ENCODE assay signal across 8 mouse cellular contexts in the genomic region with DNA sequence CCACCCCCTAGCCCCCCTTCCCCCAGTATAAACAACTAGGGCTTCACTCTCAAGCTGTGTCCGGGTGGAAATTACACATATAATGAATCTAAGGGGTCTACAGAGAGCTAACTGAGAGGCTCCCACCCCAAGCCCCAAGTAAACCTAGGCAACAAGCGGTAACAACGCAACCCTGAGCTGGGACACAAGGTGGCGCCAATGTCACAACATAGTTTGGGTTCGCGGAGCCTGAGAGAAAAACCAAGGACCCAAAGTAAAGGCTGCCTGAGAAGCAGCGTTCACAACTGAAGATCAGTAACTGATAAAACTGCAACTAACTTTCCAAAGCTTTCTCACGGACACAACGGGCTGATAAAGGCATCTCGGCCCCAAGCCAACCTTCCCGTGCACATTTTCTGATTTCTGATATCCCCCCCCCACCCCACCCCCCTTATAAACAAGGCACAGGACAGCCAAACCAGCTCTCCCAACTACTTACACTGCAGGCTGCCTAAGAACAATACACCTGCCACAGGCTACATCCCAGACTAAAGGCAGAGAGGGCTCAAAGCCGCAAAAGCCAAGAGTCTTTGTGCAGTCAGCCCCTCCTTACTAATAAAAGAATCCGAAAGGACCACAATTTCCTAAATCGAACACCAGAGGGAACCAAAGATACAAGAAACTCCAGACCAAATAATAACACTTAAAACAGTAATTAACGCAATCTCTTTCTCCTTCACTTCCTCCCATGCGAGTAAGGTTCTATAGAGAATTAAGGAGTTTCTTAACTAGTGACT. TPM values are rescaled to one million over a fixed set of nuclear protein-coding genes. Genes with fewer than 3 reads are reported as not detected.
DNase-seq lines count a peak whose midpoint lies in the region; TF ChIP-seq lines count a peak whose summit lies in the region.

No protein-coding gene starts in this region.

- no peaks in the 10 kb centered on the region for H3K36me3 ChIP-seq in megakaryocyte, embryonic 14.5 days (replicated peaks; ENCODE audit: low read length)

- no peaks in the 10 kb centered on the region for H3K27me3 ChIP-seq in megakaryocyte, embryonic 14.5 days (replicated peaks)

- intact Hi-C loops in gastrocnemius, adult 2 months (cut with DNase I) = no loop called here
- intact Hi-C loops in left cerebral cortex, adult 2 months (cut with DNase I) = loop anchor here (1.0 kb wide), 1 partner anchor 226 kb away; no protein-coding TSS in a partner anchor

- no peak overlapping the region for H3K27ac ChIP-seq in gastrocnemius, adult 2 months
- H3K27ac ChIP-seq in left cerebral cortex, adult 2 months = no peak overlapping the region

- no peaks in the 10 kb centered on the region for H3K9me3 ChIP-seq in megakaryocyte, embryonic 14.5 days

- peaks cover 27% of the 10 kb centered on the region for H3K4me1 ChIP-seq in megakaryocyte, embryonic 14.5 days

- peak overlapping the region; percentile 67 for H3K4me3 ChIP-seq in gastrocnemius, adult 2 months
- H3K4me3 ChIP-seq in left cerebral cortex, adult 2 months = peak overlapping the region; percentile 28
- peak overlapping the region; percentile 92 for H3K4me3 ChIP-seq in megakaryocyte, embryonic 14.5 days (replicated peaks)

- peak; percentile 65 for TF ChIP-seq CTCF in gastrocnemius, adult 2 months (IDR thresholded peaks at IDR 0.05)
- TF ChIP-seq CTCF in left cerebral cortex, adult 2 months (IDR thresholded peaks at IDR 0.05) = peak; percentile 60

- peak; percentile 75 for DNase-seq in R1 (ENCODE audit: low read depth, low spot score)
- peak; percentile 85 to 89 for DNase-seq in cerebellum, postnatal 14 days
- DNase-seq in gastrocnemius, adult 2 months = peak; percentile 63
- peak; percentile 66 for DNase-seq in hindlimb bud, embryonic 11.5 days (ENCODE audit: extremely low spot score, low read depth, low spot score)
- DNase-seq in left cerebral cortex, adult 2 months (ENCODE audit: extremely low spot score in 1 of 2, low spot score in 2 of 2) = peak; percentile 68 to 77
- DNase-seq in right cerebral cortex, postnatal 14 days = peak; percentile 83
- DNase-seq in urinary bladder, postnatal 4 days (ENCODE audit: low spot score in 2 of 2) = peak; percentile 43 to 78

RNA-seq across cellular contexts. Expression of a gene that starts 36.8 kb away (rescaled TPM):
- not detected for total RNA-seq in gastrocnemius, adult 2 months (2021)
- not detected for total RNA-seq in left cerebral cortex, adult 2 months (2021)
- polyA plus RNA-seq in megakaryocyte, embryonic 14.5 days (2012; ENCODE audit: insufficient read depth, low replicate concordance) = not detected in 2 replicates

Comparison
In these comparisons a context has a peak if more than half of its experiments do, and no peak if none do; other contexts are left out.
1. H3K4me3 ChIP-seq: peak in every context shown above with its lines; median percentile 92 in megakaryocyte, embryonic 14.5 days; 67 in gastrocnemius, adult 2 months; 28 in left cerebral cortex, adult 2 months.